ENCODE assay signal across 20 mouse cellular contexts in genomic region chr11:118523496-118524145, GRCm38 (mm10). TPM values are rescaled to one million over a fixed set of nuclear protein-coding genes. Genes with fewer than 3 reads are reported as not detected.
DNase-seq lines count a peak whose midpoint lies in the region; ATAC-seq and TF ChIP-seq lines count a peak whose summit lies in the region.
"Had no signal": no experiment of that assay in that cellular context is flagged by ENCODE, and none has a peak within 500 bp of the region (broad histone marks: within the 10 kb centered on the region; RNA-seq: fewer than 3 reads in every experiment).

No protein-coding gene starts in this region.

- no peaks in the 10 kb centered on the region for H3K79me2 ChIP-seq in C2C12 (ENCODE audit: control insufficient read depth, insufficient read depth)

- peak overlapping the region; percentile 90 for H3K27ac ChIP-seq in hindbrain, embryonic 13.5 days
- no peak overlapping the region for H3K27ac ChIP-seq in hindbrain, embryonic 11.5 days (ENCODE audit: low read depth, low read length)
- H3K27ac ChIP-seq in midbrain, embryonic 14.5 days (replicated peaks; ENCODE audit: low read depth, low read length): no peak overlapping the region
- H3K27ac ChIP-seq: embryonic facial prominence, embryonic 12.5 days; forebrain, embryonic 13.5 days; heart, embryonic 15.5 days; liver, embryonic 14.5 days had no signal

- no peaks in the 10 kb centered on the region for H3K9me3 ChIP-seq in hindbrain, embryonic 13.5 days
- no peaks in the 10 kb centered on the region for H3K9me3 ChIP-seq in hindbrain, embryonic 11.5 days (ENCODE audit: control insufficient read depth, low read length)
- no peaks in the 10 kb centered on the region for H3K9me3 ChIP-seq in midbrain, embryonic 14.5 days (ENCODE audit: control insufficient read depth, low read length)
- H3K9me3 ChIP-seq: embryonic facial prominence, embryonic 12.5 days; forebrain, embryonic 13.5 days; heart, embryonic 15.5 days; midbrain, embryonic 13.5 days had no signal

- H3K9ac ChIP-seq in hindbrain, embryonic 13.5 days: no peak overlapping the region
- no peak overlapping the region for H3K9ac ChIP-seq in hindbrain, embryonic 11.5 days (ENCODE audit: low read depth, low read length)
- H3K9ac ChIP-seq in midbrain, embryonic 14.5 days (replicated peaks; ENCODE audit: low read length): no peak overlapping the region
- H3K9ac ChIP-seq: embryonic facial prominence, embryonic 12.5 days; forebrain, embryonic 13.5 days; heart, embryonic 15.5 days; liver, embryonic 14.5 days; midbrain, embryonic 13.5 days had no signal

- no peak for DNase-seq in hindbrain, embryonic 11.5 days (ENCODE audit: low spot score)
- peak; percentile 60 to 72 for DNase-seq in cerebellum, adult 18-20 months
- DNase-seq in cerebellum, postnatal 25 days: peak; percentile 71 to 74
- no peak for DNase-seq in midbrain, embryonic 14.5 days
- DNase-seq in heart, adult 11 months: no peak
- DNase-seq: adrenal gland, postnatal 10 days; gastrocnemius, postnatal 25 days; heart, postnatal 4 days; kidney, adult 2 months; kidney, postnatal 10 days; retina, postnatal 1 day had no signal

- no peaks in the 10 kb centered on the region for H3K27me3 ChIP-seq in hindbrain, embryonic 13.5 days
- H3K27me3 ChIP-seq in hindbrain, embryonic 11.5 days (ENCODE audit: control insufficient read depth, insufficient read depth, low read length): no peaks in the 10 kb centered on the region
- H3K27me3 ChIP-seq in C2C12 (ENCODE audit: control insufficient read depth, insufficient read depth, insufficient read length): no peaks in the 10 kb centered on the region
- H3K27me3 ChIP-seq in midbrain, embryonic 14.5 days (ENCODE audit: control insufficient read depth, insufficient read depth, low read length): no peaks in the 10 kb centered on the region
- H3K27me3 ChIP-seq: embryonic facial prominence, embryonic 12.5 days; midbrain, embryonic 13.5 days had no signal

- no peaks in the 10 kb centered on the region for H3K36me3 ChIP-seq in hindbrain, embryonic 13.5 days
- H3K36me3 ChIP-seq in hindbrain, embryonic 11.5 days (ENCODE audit: control insufficient read depth, insufficient read depth, low read length): no peaks in the 10 kb centered on the region
- H3K36me3 ChIP-seq in C2C12 (ENCODE audit: control insufficient read depth, insufficient read depth): no peaks in the 10 kb centered on the region
- no peaks in the 10 kb centered on the region for H3K36me3 ChIP-seq in midbrain, embryonic 14.5 days (ENCODE audit: control insufficient read depth, insufficient read depth, low read length)
- H3K36me3 ChIP-seq: embryonic facial prominence, embryonic 12.5 days; heart, embryonic 15.5 days; midbrain, embryonic 13.5 days had no signal

- H3K4me1 ChIP-seq in hindbrain, embryonic 13.5 days (replicated peaks): peaks cover 57% of the 10 kb centered on the region
- no peaks in the 10 kb centered on the region for H3K4me1 ChIP-seq in hindbrain, embryonic 11.5 days (replicated peaks; ENCODE audit: control insufficient read depth, insufficient read depth, low read length)
- H3K4me1 ChIP-seq in midbrain, embryonic 14.5 days (ENCODE audit: control insufficient read depth, insufficient read depth, low read length): peaks cover 18% of the 10 kb centered on the region
- H3K4me1 ChIP-seq: embryonic facial prominence, embryonic 12.5 days had no signal

- no peaks in the 10 kb centered on the region for H3K79me3 ChIP-seq in C2C12 (ENCODE audit: low read depth)

- 84% methylated on average over 4 of the region's 4 CpGs for WGBS in hindbrain, embryonic 13.5 days
- WGBS in hindbrain, embryonic 11.5 days: 82% methylated on average over 4 of the region's 4 CpGs
- WGBS in midbrain, embryonic 14.5 days: 81% methylated on average over 4 of the region's 4 CpGs

- peak; percentile 23; the same call in 1 of the 2 replicates for ATAC-seq in hindbrain, embryonic 13.5 days (ENCODE audit: low FRiP score)
- ATAC-seq in hindbrain, embryonic 11.5 days (ENCODE audit: low FRiP score): no peak
- ATAC-seq in midbrain, embryonic 14.5 days (ENCODE audit: low FRiP score, low TSS enrichment): no peak
- ATAC-seq: forebrain, embryonic 13.5 days; midbrain, embryonic 13.5 days; Patski had no signal

- no peak overlapping the region for H3K4me2 ChIP-seq in hindbrain, embryonic 13.5 days
- no peak overlapping the region for H3K4me2 ChIP-seq in hindbrain, embryonic 11.5 days (replicated peaks; ENCODE audit: low read depth, low read length)
- no peak overlapping the region for H3K4me2 ChIP-seq in midbrain, embryonic 14.5 days (ENCODE audit: low read length)
- H3K4me2 ChIP-seq: embryonic facial prominence, embryonic 12.5 days; forebrain, embryonic 13.5 days; heart, embryonic 15.5 days; midbrain, embryonic 13.5 days had no signal

- no peak overlapping the region for H3K4me3 ChIP-seq in hindbrain, embryonic 13.5 days
- H3K4me3 ChIP-seq in hindbrain, embryonic 11.5 days (ENCODE audit: low read depth, low read length): no peak overlapping the region
- no peak overlapping the region for H3K4me3 ChIP-seq in C2C12 (ENCODE audit: insufficient read depth, poor library complexity, severe bottlenecking)
- H3K4me3 ChIP-seq in midbrain, embryonic 14.5 days (replicated peaks; ENCODE audit: low read depth, low read length): no peak overlapping the region
- H3K4me3 ChIP-seq: embryonic facial prominence, embryonic 12.5 days; erythroblast, embryonic 14.5 days; forebrain, embryonic 13.5 days; heart, embryonic 15.5 days; midbrain, embryonic 13.5 days had no signal

- H3ac ChIP-seq in C2C12 (ENCODE audit: control insufficient read depth, insufficient read length, low read depth): no peak overlapping the region

- no peak for TF ChIP-seq CTCF in C2C12 (IDR thresholded peaks at IDR 0.05; ENCODE audit: control insufficient read depth, insufficient read depth, insufficient read length)

TF ChIP-seq in C2C12, 6 proteins besides CTCF, POLR2A, EP300 and RAD21:
- TF ChIP-seq MAX (IDR thresholded peaks at IDR 0.05): no peak
- peak; percentile 82 for TF ChIP-seq FOSL1 (IDR thresholded peaks at IDR 0.05; ENCODE audit: insufficient read depth, low read length, poor library complexity, severe bottlenecking)

RNA-seq across cellular contexts. Expression of gene Engase, which starts 47.0 kb away (rescaled TPM):
- polyA plus RNA-seq in hindbrain, embryonic 13.5 days (2015; fragmentation: Nextera tagmentation; extraction: Ambion mirVana): 7.0 and 7.1 TPM in 2 replicates
- polyA plus RNA-seq in hindbrain, embryonic 11.5 days (2014; fragmentation: Nextera tagmentation; extraction: Ambion mirVana): 4.7 and 4.8 TPM in 2 replicates
- 2.1 TPM for polyA plus RNA-seq in C2C12 (2012; fragmentation: generic; extraction: Trizol)
- polyA plus RNA-seq in midbrain, embryonic 14.5 days (2014; fragmentation: Nextera tagmentation; extraction: Ambion mirVana): 2.6 and 4.2 TPM in 2 replicates

Comparison
In these comparisons a context has a peak if more than half of its experiments do, and no peak if none do; other contexts are left out.
1. DNase-seq: peak in cerebellum, adult 18-20 months (2 of 2) and cerebellum, postnatal 25 days (2 of 2); none in hindbrain, embryonic 11.5 days (single experiment), midbrain, embryonic 14.5 days (single experiment) and heart, adult 11 months (single experiment).